Mouse (Mus musculus) cerebral cortex, adult 2 months (tissue): Measurements from ENCODE around the gene Bend6.

Experiments
- WGBS: fragments of 180-500 bp; shearing (Covaris S2); methylation state at CpG from one replicate; pipeline ENCODE4 v1.1.7; 2018; 5-methylcytosine and 5-hydroxymethylcytosine counted together

Bend6 gene

GRCm38 (mm10) chr1:33803323-33803722, 104.3 kb downstream of the Bend6 start:
- WGBS, result 45% methylated on average over 2 of the region's 2 CpGs
